ENCODE assay signal across 9 mouse cellular contexts in the genomic region with DNA sequence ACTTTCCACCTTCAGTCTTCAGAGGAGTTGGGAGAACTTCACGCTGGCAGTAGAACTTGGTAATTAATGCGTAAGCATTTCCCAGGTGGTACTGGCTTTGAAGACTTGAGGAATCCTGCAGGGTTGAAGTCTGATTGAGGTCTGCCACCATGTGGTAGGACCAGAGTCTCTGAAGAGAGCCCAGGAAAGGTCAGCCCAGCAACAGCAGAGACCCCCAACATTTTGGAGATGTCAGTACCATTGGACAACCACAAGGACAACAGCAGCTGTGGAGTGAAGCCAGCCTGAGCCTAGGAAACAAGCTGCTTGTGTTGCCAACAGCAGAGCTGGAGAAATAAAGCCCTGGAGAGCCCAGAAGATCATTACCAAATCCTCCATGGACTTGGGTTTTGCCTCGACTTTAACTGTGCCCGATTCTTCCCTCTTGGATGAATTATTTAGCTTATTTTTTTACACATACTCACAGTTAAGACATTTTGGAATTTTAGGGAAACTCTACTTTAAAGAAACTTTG. TPM values are rescaled to one million over a fixed set of nuclear protein-coding genes. Genes with fewer than 3 reads are reported as not detected.
DNase-seq lines count a peak whose midpoint lies in the region; TF ChIP-seq lines count a peak whose summit lies in the region.
"Had no signal": no experiment of that assay in that cellular context is flagged by ENCODE, and none has a peak within 500 bp of the region (broad histone marks: within the 10 kb centered on the region; RNA-seq: fewer than 3 reads in every experiment).

No protein-coding gene starts in this region.

- 20% methylated on average over 4 of the region's 4 CpGs for WGBS in cerebellum, adult 2 months

- H3K4me1 ChIP-seq in cerebellum, adult 2 months (ENCODE audit: control insufficient read depth, insufficient read depth, low read length): peaks cover 5% of the 10 kb centered on the region; the same call in 1 of the 2 replicates

- peak; percentile 20 to 25 for DNase-seq in cerebellum, adult 2 months
- no peak for DNase-seq in cerebellum, postnatal 4 days (ENCODE audit: low spot score in 2 of 2)
- DNase-seq in layer of hippocampus, adult 2 months (ENCODE audit: low spot score in 2 of 2): peak in 1 of 2 experiments; percentile 8
- no peak for DNase-seq in layer of hippocampus, adult 8-10 months (ENCODE audit: low spot score in 2 of 2)
- DNase-seq in ES-CJ7 (ENCODE audit: low read depth, low spot score): peak; percentile 49
- peak; percentile 17 for DNase-seq in gastrocnemius, postnatal 25 days
- no peak for DNase-seq in Muller cell, postnatal 12 days (ENCODE audit: inconsistent ontology term)
- no peak for DNase-seq in spleen, postnatal 36 days (ENCODE audit: low spot score in 2 of 2)

- no peak for TF ChIP-seq CTCF in cerebellum, adult 2 months (IDR thresholded peaks at IDR 0.05; ENCODE audit: borderline replicate concordance, insufficient read depth, low read depth, low read length)
- peak; percentile 62 for TF ChIP-seq CTCF in layer of hippocampus, adult 2 months (conservative IDR thresholded peaks at IDR 0.05)

- no peak overlapping the region for H3K27ac ChIP-seq in cerebellum, adult 2 months (ENCODE audit: insufficient read depth, low read length)
- H3K27ac ChIP-seq in layer of hippocampus, adult 2 months: peak overlapping the region; percentile 11; the same call in 1 of the 2 replicates
- H3K27ac ChIP-seq: neural tube, embryonic 15.5 days had no signal

- H3K4me3 ChIP-seq in cerebellum, adult 2 months (replicated peaks; ENCODE audit: insufficient read depth, low read depth, low read length): no peak overlapping the region
- H3K4me3 ChIP-seq in layer of hippocampus, adult 2 months: no peak overlapping the region
- H3K4me3 ChIP-seq: neural tube, embryonic 15.5 days had no signal

- no peak for TF ChIP-seq POLR2A in cerebellum, adult 2 months (IDR thresholded peaks at IDR 0.05; ENCODE audit: borderline replicate concordance, insufficient read depth, low read length)

- no peaks in the 10 kb centered on the region for H3K27me3 ChIP-seq in cerebellum, adult 2 months (ENCODE audit: control insufficient read depth, insufficient read depth, low read length)
- H3K27me3 ChIP-seq: neural tube, embryonic 15.5 days had no signal

RNA-seq across cellular contexts. Expression of gene Arih1, which starts 27.4 kb away (rescaled TPM):
- 53.4 and 57.2 TPM in 2 replicates for polyA plus RNA-seq in cerebellum, adult 2 months (2012; rRNA removed)
- 100 to 1,000 TPM; 106 TPM for total RNA-seq in layer of hippocampus, adult 2 months (2021)
- total RNA-seq in layer of hippocampus, adult 8-10 months (2022): 100 to 1,000 TPM in 3 of 4 experiments, 10 to 100 TPM in 1; 93.4 to 113 (median 105) TPM
- 100 to 1,000 TPM in 1 of 2 experiments, 10 to 100 TPM in 1; 90.4 to 100 TPM for total RNA-seq in gastrocnemius, postnatal 25 days (2021)

Comparison
In these comparisons a context has a peak if more than half of its experiments do, and no peak if none do; other contexts are left out.
1. DNase-seq: peak in cerebellum, adult 2 months (2 of 2), ES-CJ7 (single experiment) and gastrocnemius, postnatal 25 days (single experiment); none in cerebellum, postnatal 4 days (0 of 2), layer of hippocampus, adult 8-10 months (0 of 2), Muller cell, postnatal 12 days (single experiment) and spleen, postnatal 36 days (0 of 2).